Mouse (Mus musculus) erythroblast, embryonic 14.5 days (primary cell): ENCODE data around the gene Elavl4. TPM values are rescaled to one million over a fixed set of nuclear protein-coding genes. Genes with fewer than 3 reads are reported as not detected.

Experiments used
- H3K27me3 ChIP-seq: 2 replicates; pipeline ENCODE4 v1.6.1; 2012; ENCODE audit warnings: inconsistent platforms; ENCODE audit not compliant: control insufficient read depth
- H3K36me3 ChIP-seq: 2 replicates; pipeline ENCODE4 v1.6.1; 2012; ENCODE audit warnings: mild to moderate bottlenecking, inconsistent platforms; ENCODE audit not compliant: control insufficient read depth
- H3K4me1 ChIP-seq: 2 replicates; pipeline ENCODE4 v1.6.1; 2012; ENCODE audit warnings: inconsistent platforms; ENCODE audit not compliant: control insufficient read depth
- H3K4me3 ChIP-seq: replicated peaks from 2 replicates; pipeline ENCODE3; 2012; ENCODE audit warnings: moderate library complexity, mild to moderate bottlenecking, inconsistent platforms
- H3K9me3 ChIP-seq: 2 replicates; pipeline ENCODE4 v1.6.1; 2012; ENCODE audit warnings: low read length, inconsistent platforms, mixed read lengths; ENCODE audit not compliant: control insufficient read depth
- GATA1 ChIP-seq: IDR thresholded peaks from 2 replicates; pipeline ENCODE4 v1.6.1; 2012; ENCODE audit warnings: low read length, inconsistent platforms, mixed read lengths
- TAL1 ChIP-seq: IDR thresholded peaks from 3 replicates; pipeline ENCODE4 v1.6.1; 2012; ENCODE audit warnings: low read length, inconsistent platforms, mixed read lengths
- polyA plus RNA-seq: library from polyadenylated mRNA; stranded (reverse); fragments of >175 nt; gene quantifications from 2 replicates; pipeline ENCODE4 v1.2.3, GENCODE M21; 2012

Elavl4 gene
- polyA plus RNA-seq, 1 experiment = not detected

GRCm38 (mm10) chr4:110210246-110210645 lies 141.5 kb downstream of the Elavl4 start:
- no peaks in the 10 kb centered on the region for H3K27me3 ChIP-seq
- H3K4me1 ChIP-seq = no peaks in the 10 kb centered on the region
- TF ChIP-seq TAL1 (no peak), GATA1 (no peak)
- no peak overlapping the region for H3K4me3 ChIP-seq
- no peaks in the 10 kb centered on the region for H3K9me3 ChIP-seq
- H3K36me3 ChIP-seq = no peaks in the 10 kb centered on the region

- Histone ChIP-seq H3K4me1 (no peaks in the 10 kb centered on the region), H3K4me3 (no peak overlapping the region), H3K27me3 (no peaks in the 10 kb centered on the region), H3K36me3 (no peaks in the 10 kb centered on the region), H3K9me3 (no peaks in the 10 kb centered on the region)
- no peak for TF ChIP-seq TAL1
- TF ChIP-seq GATA1 = no peak
These were observed 142.1 kb downstream of the Elavl4 start for GRCm38 (mm10) chr4:110209613-110210012.

- Histone ChIP-seq H3K36me3 (no peaks in the 10 kb centered on the region), H3K4me3 (no peak overlapping the region), H3K9me3 (no peaks in the 10 kb centered on the region), H3K4me1 (no peaks in the 10 kb centered on the region), H3K27me3 (no peaks in the 10 kb centered on the region)
- TF ChIP-seq TAL1 = no peak
- TF ChIP-seq GATA1 = no peak
These were observed 150.0 kb downstream of the Elavl4 start for GRCm38 (mm10) chr4:110201680-110202079.

- H3K4me3 ChIP-seq = no peak overlapping the region
- H3K27me3 ChIP-seq = no peaks in the 10 kb centered on the region
- TF ChIP-seq TAL1 = no peak
- TF ChIP-seq GATA1 = no peak
- H3K36me3 ChIP-seq = no peaks in the 10 kb centered on the region
- no peaks in the 10 kb centered on the region for H3K9me3 ChIP-seq
- H3K4me1 ChIP-seq = no peaks in the 10 kb centered on the region
These were observed 151.8 kb downstream of the Elavl4 start for GRCm38 (mm10) chr4:110199897-110200296.

- Histone ChIP-seq H3K4me1 (no peaks in the 10 kb centered on the region), H3K36me3 (no peaks in the 10 kb centered on the region), H3K27me3 (no peaks in the 10 kb centered on the region), H3K4me3 (no peak overlapping the region), H3K9me3 (no peaks in the 10 kb centered on the region)
- TF ChIP-seq GATA1 (no peak), TAL1 (no peak)
These were observed 153.1 kb downstream of the Elavl4 start for GRCm38 (mm10) chr4:110198600-110198999.

GRCm38 (mm10) chr4:110177263-110177662 lies 174.4 kb downstream of the Elavl4 start:
- no peaks in the 10 kb centered on the region for H3K36me3 ChIP-seq
- H3K9me3 ChIP-seq = no peaks in the 10 kb centered on the region
- TF ChIP-seq GATA1 = no peak
- TF ChIP-seq TAL1 = no peak
- H3K27me3 ChIP-seq = no peaks in the 10 kb centered on the region
- no peak overlapping the region for H3K4me3 ChIP-seq
- no peaks in the 10 kb centered on the region for H3K4me1 ChIP-seq

- Histone ChIP-seq H3K27me3 (no peaks in the 10 kb centered on the region), H3K9me3 (no peaks in the 10 kb centered on the region), H3K4me1 (no peaks in the 10 kb centered on the region), H3K4me3 (no peak overlapping the region), H3K36me3 (no peaks in the 10 kb centered on the region)
- TF ChIP-seq TAL1 (no peak), GATA1 (no peak)
These were observed 179.7 kb downstream of the Elavl4 start for GRCm38 (mm10) chr4:110172028-110172427.

GRCm38 (mm10) chr4:110165217-110165616 lies 186.5 kb downstream of the Elavl4 start:
- Histone ChIP-seq H3K36me3 (no peaks in the 10 kb centered on the region), H3K27me3 (no peaks in the 10 kb centered on the region), H3K9me3 (no peaks in the 10 kb centered on the region), H3K4me1 (no peaks in the 10 kb centered on the region), H3K4me3 (no peak overlapping the region)
- TF ChIP-seq TAL1 (no peak), GATA1 (no peak)

GRCm38 (mm10) chr4:110161600-110161999 lies 190.1 kb downstream of the Elavl4 start:
- no peaks in the 10 kb centered on the region for H3K36me3 ChIP-seq
- H3K9me3 ChIP-seq = no peaks in the 10 kb centered on the region
- H3K4me1 ChIP-seq = no peaks in the 10 kb centered on the region
- no peak overlapping the region for H3K4me3 ChIP-seq
- no peaks in the 10 kb centered on the region for H3K27me3 ChIP-seq
- TF ChIP-seq GATA1 (no peak), TAL1 (no peak)

- Histone ChIP-seq H3K4me1 (no peaks in the 10 kb centered on the region), H3K36me3 (no peaks in the 10 kb centered on the region), H3K27me3 (no peaks in the 10 kb centered on the region), H3K4me3 (no peak overlapping the region), H3K9me3 (no peaks in the 10 kb centered on the region)
- TF ChIP-seq TAL1 = no peak
These were observed 194.1 kb downstream of the Elavl4 start for GRCm38 (mm10) chr4:110157515-110158159.
